Mouse (Mus musculus): ENCODE results near the gene Nudt12. TPM values are rescaled to one million over a fixed set of nuclear protein-coding genes. Genes with fewer than 3 reads are reported as not detected.

Gene Nudt12
- polyA plus RNA-seq, 1 experiment from 2014 or later, result 8.5 TPM

GRCm38 (mm10) chr17:59011546-59012307 is 1.4 kb downstream of the Nudt12 start:
- WGBS, result 91% methylated on average over 13 of the region's 13 CpGs
- H3K4me2 ChIP-seq (ENCODE audit: low read depth, severe bottlenecking), result no peak overlapping the region
- no peaks in the 10 kb centered on the region for H3K36me3 ChIP-seq (ENCODE audit: control insufficient read depth, insufficient read depth, low read length)
- H3K9me3 ChIP-seq (ENCODE audit: control insufficient read depth, low read length), result no peaks in the 10 kb centered on the region
- no peak overlapping the region for H3K27ac ChIP-seq (replicated peaks; ENCODE audit: low read depth, low read length)
- H3K9ac ChIP-seq (ENCODE audit: low read length), result no peak overlapping the region
- DNase-seq (ENCODE audit: low spot score) (no peak), ATAC-seq (ENCODE audit: insufficient number of reproducible peaks, low FRiP score, low TSS enrichment, low read depth) (no peak)
- H3K27me3 ChIP-seq (ENCODE audit: control insufficient read depth, insufficient read depth, low read length), result no peaks in the 10 kb centered on the region
- no peak overlapping the region for H3K4me3 ChIP-seq (ENCODE audit: low read depth, low read length)
- no peaks in the 10 kb centered on the region for H3K4me1 ChIP-seq (ENCODE audit: control insufficient read depth, insufficient read depth, low read length)

- Histone ChIP-seq H3K4me1 (ENCODE audit: control insufficient read depth, insufficient read depth, low read length) (no peaks in the 10 kb centered on the region), H3K9ac (ENCODE audit: low read length) (no peak within 1 kb of the TSS), H3K4me3 (ENCODE audit: low read depth, low read length) (no peak within 1 kb of the TSS), H3K27ac (replicated peaks; ENCODE audit: low read depth, low read length) (no peak within 1 kb of the TSS), H3K27me3 (ENCODE audit: control insufficient read depth, insufficient read depth, low read length) (no peaks in the 10 kb centered on the region), H3K36me3 (ENCODE audit: control insufficient read depth, insufficient read depth, low read length) (no peaks in the 10 kb centered on the region), H3K9me3 (ENCODE audit: control insufficient read depth, low read length) (no peaks in the 10 kb centered on the region), H3K4me2 (ENCODE audit: low read depth, severe bottlenecking) (no peak within 1 kb of the TSS)
- DNase-seq (ENCODE audit: low spot score) (no peak), ATAC-seq (ENCODE audit: insufficient number of reproducible peaks, low FRiP score, low TSS enrichment, low read depth) (no peak)
- WGBS, result 90% methylated on average over 6 of the region's 6 CpGs
Observed at GRCm38 (mm10) chr17:58991275-58991674, 21.9 kb downstream of the Nudt12 start, which contains the start of gene Pdzph1. TSS of gene Pdzph1 (minus strand) at chr17:58991375.

GRCm38 (mm10) chr17:58973237-58973636 is 39.9 kb downstream of the Nudt12 start:
- ATAC-seq (ENCODE audit: insufficient number of reproducible peaks, low FRiP score, low TSS enrichment, low read depth) (no peak), DNase-seq (ENCODE audit: low spot score) (no peak)
- no peak overlapping the region for H3K9ac ChIP-seq (ENCODE audit: low read length)
- H3K27me3 ChIP-seq (ENCODE audit: control insufficient read depth, insufficient read depth, low read length), result no peaks in the 10 kb centered on the region
- no peak overlapping the region for H3K4me3 ChIP-seq (ENCODE audit: low read depth, low read length)
- H3K27ac ChIP-seq (replicated peaks; ENCODE audit: low read depth, low read length), result no peak overlapping the region
- H3K9me3 ChIP-seq (ENCODE audit: control insufficient read depth, low read length), result no peaks in the 10 kb centered on the region
- WGBS, result 71% methylated on average over 5 of the region's 5 CpGs
- H3K36me3 ChIP-seq (ENCODE audit: control insufficient read depth, insufficient read depth, low read length), result no peaks in the 10 kb centered on the region
- peaks cover 3% of the 10 kb centered on the region; the same call in 1 of the 2 replicates for H3K4me1 ChIP-seq (ENCODE audit: control insufficient read depth, insufficient read depth, low read length)
- H3K4me2 ChIP-seq (ENCODE audit: low read depth, severe bottlenecking), result no peak overlapping the region

- no peak overlapping the region for H3K4me3 ChIP-seq (ENCODE audit: low read depth, low read length)
- no peaks in the 10 kb centered on the region for H3K9me3 ChIP-seq (ENCODE audit: control insufficient read depth, low read length)
- ATAC-seq (ENCODE audit: insufficient number of reproducible peaks, low FRiP score, low TSS enrichment, low read depth) (no peak), DNase-seq (ENCODE audit: low spot score) (peak; percentile 40)
- no peaks in the 10 kb centered on the region for H3K36me3 ChIP-seq (ENCODE audit: control insufficient read depth, insufficient read depth, low read length)
- H3K4me1 ChIP-seq (ENCODE audit: control insufficient read depth, insufficient read depth, low read length), result no peaks in the 10 kb centered on the region
- 36% methylated on average over 3 of the region's 3 CpGs for WGBS
- H3K9ac ChIP-seq (ENCODE audit: low read length), result no peak overlapping the region
- no peak overlapping the region for H3K4me2 ChIP-seq (ENCODE audit: low read depth, severe bottlenecking)
- no peak overlapping the region for H3K27ac ChIP-seq (replicated peaks; ENCODE audit: low read depth, low read length)
- no peaks in the 10 kb centered on the region for H3K27me3 ChIP-seq (ENCODE audit: control insufficient read depth, insufficient read depth, low read length)
Observed at GRCm38 (mm10) chr17:58959905-58960304, 53.3 kb downstream of the Nudt12 start.

- Histone ChIP-seq H3K36me3 (ENCODE audit: control insufficient read depth, insufficient read depth, low read length) (no peaks in the 10 kb centered on the region), H3K4me2 (ENCODE audit: low read depth, severe bottlenecking) (no peak overlapping the region), H3K4me3 (ENCODE audit: low read depth, low read length) (no peak overlapping the region), H3K9me3 (ENCODE audit: control insufficient read depth, low read length) (no peaks in the 10 kb centered on the region), H3K9ac (ENCODE audit: low read length) (no peak overlapping the region), H3K27ac (replicated peaks; ENCODE audit: low read depth, low read length) (no peak overlapping the region), H3K27me3 (ENCODE audit: control insufficient read depth, insufficient read depth, low read length) (no peaks in the 10 kb centered on the region), H3K4me1 (ENCODE audit: control insufficient read depth, insufficient read depth, low read length) (no peaks in the 10 kb centered on the region)
- ATAC-seq (ENCODE audit: insufficient number of reproducible peaks, low FRiP score, low TSS enrichment, low read depth), result no peak
- no peak for DNase-seq (ENCODE audit: low spot score)
- WGBS, result 58% methylated on average over 1 of the region's 1 CpGs
Observed at GRCm38 (mm10) chr17:58957055-58957454, 56.1 kb downstream of the Nudt12 start.

Other genes starting within 250 kb of the Nudt12 start
- gene Pdzph1, start 22.0 kb downstream of the Nudt12 start, polyA plus RNA-seq (2014; fragmentation: Nextera tagmentation; extraction: Ambion mirVana), result not detected in 2 replicates

Data from limb, embryonic 11.5 days (tissue).